Mouse (Mus musculus): ENCODE measurements around the gene Mroh2b. TPM values are rescaled to one million over a fixed set of nuclear protein-coding genes. Genes with fewer than 3 reads are reported as not detected.

Mroh2b gene
- total RNA-seq (2014; rRNA removed), result not detected in 2 replicates
- polyA plus RNA-seq (2015; fragmentation: Nextera tagmentation; extraction: Ambion mirVana), result not detected in 2 replicates

DNA sequence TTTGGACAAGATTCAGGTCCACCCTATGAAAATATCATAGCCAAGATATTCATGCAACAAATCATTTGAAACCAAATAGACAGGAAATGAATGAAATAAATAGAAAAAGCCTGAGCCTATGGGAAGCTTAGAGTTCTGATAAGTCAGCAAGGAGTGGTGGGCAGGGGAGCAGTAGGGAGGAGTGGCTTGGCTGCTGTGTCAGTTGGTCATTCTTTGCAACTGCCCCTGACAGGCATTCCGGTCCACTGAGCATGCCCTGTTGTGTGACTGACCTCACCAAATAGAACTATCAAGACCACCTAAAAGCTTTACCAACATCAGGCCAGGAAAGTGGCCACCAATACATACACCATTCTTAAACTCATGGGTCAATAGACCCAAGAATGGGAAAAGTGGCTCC, at the start of gene Mroh2b:
TSS of gene Mroh2b (plus strand) at position 301 of the 400 bp plus-strand sequence.
- TF ChIP-seq CTCF (IDR thresholded peaks at IDR 0.05; ENCODE audit: low read depth), result no peak
- Histone ChIP-seq H3K36me3 (ENCODE audit: insufficient read depth) (no peaks in the 10 kb centered on the region), H3K27me3 (ENCODE audit: insufficient read depth, low read length) (no peaks in the 10 kb centered on the region), H3K9ac (no peak within 1 kb of the TSS), H3K27ac (ENCODE audit: low read depth, low read length) (no peak within 1 kb of the TSS), H3K9me3 (ENCODE audit: low read length) (no peaks in the 10 kb centered on the region), H3K4me1 (ENCODE audit: insufficient read depth) (no peaks in the 10 kb centered on the region), H3K4me3 (ENCODE audit: low read depth, low read length) (no peak within 1 kb of the TSS), H3K4me2 (ENCODE audit: low read depth) (no peak within 1 kb of the TSS)
- no peak for DNase-seq
- WGBS, result 84% methylated on average over 1 of the region's 1 CpGs
- no peak for ATAC-seq

GRCm38 (mm10) chr15:4850015-4850414, 48.5 kb upstream of the Mroh2b start:
- H3K9ac ChIP-seq, result no peak overlapping the region
- no peaks in the 10 kb centered on the region for H3K4me1 ChIP-seq (ENCODE audit: insufficient read depth)
- ATAC-seq, result no peak
- H3K27ac ChIP-seq (ENCODE audit: low read depth, low read length), result no peak overlapping the region
- H3K36me3 ChIP-seq (ENCODE audit: insufficient read depth), result no peaks in the 10 kb centered on the region
- TF ChIP-seq CTCF (IDR thresholded peaks at IDR 0.05; ENCODE audit: low read depth), result no peak
- no peaks in the 10 kb centered on the region for H3K27me3 ChIP-seq (ENCODE audit: insufficient read depth, low read length)
- no peak overlapping the region for H3K4me3 ChIP-seq (ENCODE audit: low read depth, low read length)
- no peak overlapping the region for H3K4me2 ChIP-seq (ENCODE audit: low read depth)
- no peak for DNase-seq
- H3K9me3 ChIP-seq (ENCODE audit: low read length), result no peaks in the 10 kb centered on the region
- 88% methylated on average over 1 of the region's 1 CpGs for WGBS

DNA sequence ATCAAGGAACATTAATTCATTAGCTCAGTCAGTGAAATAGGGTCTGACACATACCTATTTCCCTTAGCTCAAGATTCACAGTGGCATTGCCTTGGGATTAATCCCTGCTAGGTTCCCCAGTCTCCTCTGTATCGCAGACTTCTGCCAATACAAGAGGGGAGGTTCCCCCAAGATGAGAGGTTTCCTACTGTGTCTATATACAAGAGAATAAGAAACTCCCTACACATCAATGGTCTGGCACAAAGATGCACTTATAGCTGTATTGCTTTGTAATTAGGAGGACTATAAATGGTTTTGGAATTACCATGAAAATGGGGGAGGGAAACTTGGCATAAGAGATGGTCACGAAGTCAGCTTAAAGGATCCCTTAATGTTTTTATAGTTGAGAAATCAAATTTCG, 3.6 kb upstream of the Mroh2b start:
- ATAC-seq, result no peak

DNA sequence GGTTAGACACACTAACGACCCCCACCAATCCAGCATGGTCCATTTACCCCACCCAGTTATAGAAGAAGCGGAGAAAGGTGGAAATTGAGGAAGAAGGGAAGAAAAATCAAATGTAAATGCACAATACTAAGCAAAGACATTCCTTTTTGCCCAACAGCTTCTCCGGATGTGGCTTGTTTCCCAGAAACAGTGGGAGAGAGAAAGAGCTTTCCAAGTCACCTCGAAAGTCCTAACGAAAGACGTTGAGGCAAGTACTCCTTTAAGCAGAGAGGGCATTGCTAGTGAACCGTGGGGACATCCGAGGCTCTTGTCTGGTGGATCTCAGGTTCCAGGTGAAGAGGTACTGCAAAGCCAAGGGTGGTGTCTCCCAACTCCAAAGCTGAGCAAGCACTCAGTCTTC, 36.2 kb downstream of the Mroh2b start:
- WGBS, result 83% methylated on average over 8 of the region's 8 CpGs
- ATAC-seq, result no peak
- no peaks in the 10 kb centered on the region for H3K9me3 ChIP-seq (ENCODE audit: low read length)

More for the DNA sequence above, 3.6 kb upstream of the Mroh2b start:
- 21% methylated on average over 3 of the region's 3 CpGs for WGBS
- H3K36me3 ChIP-seq (ENCODE audit: insufficient read depth), result no peaks in the 10 kb centered on the region
- H3K9me3 ChIP-seq (ENCODE audit: low read length), result no peaks in the 10 kb centered on the region
- no peak overlapping the region for H3K4me3 ChIP-seq (ENCODE audit: low read depth, low read length)
- no peak overlapping the region for H3K27ac ChIP-seq (ENCODE audit: low read depth, low read length)
- no peak overlapping the region for H3K9ac ChIP-seq
- H3K27me3 ChIP-seq (ENCODE audit: insufficient read depth, low read length), result no peaks in the 10 kb centered on the region
- no peak for TF ChIP-seq CTCF (IDR thresholded peaks at IDR 0.05; ENCODE audit: low read depth)
- no peak for DNase-seq
- no peaks in the 10 kb centered on the region for H3K4me1 ChIP-seq (ENCODE audit: insufficient read depth)
- no peak overlapping the region for H3K4me2 ChIP-seq (ENCODE audit: low read depth)

DNA sequence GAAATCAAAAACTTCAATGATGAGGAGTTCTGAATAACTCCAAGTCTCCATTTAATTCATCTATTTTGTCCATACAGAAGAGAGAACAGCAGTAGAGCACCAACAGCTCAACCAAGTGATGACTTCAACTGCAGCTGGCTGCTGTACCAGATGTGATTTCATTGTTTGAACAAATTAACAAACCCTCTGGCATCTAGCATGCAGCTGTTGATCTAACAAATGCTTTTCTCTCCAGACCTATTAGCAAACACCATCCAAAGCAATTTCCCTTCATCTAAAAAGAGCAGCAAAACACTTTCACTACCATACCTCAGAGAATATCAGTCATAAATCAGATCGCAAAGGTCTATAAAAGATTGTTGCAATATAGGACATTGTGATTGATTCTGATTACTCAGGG, 74.8 kb downstream of the Mroh2b start:
- H3K27me3 ChIP-seq (ENCODE audit: insufficient read depth, low read length), result no peaks in the 10 kb centered on the region
- DNase-seq (no peak), ATAC-seq (no peak)
- no peaks in the 10 kb centered on the region for H3K9me3 ChIP-seq (ENCODE audit: low read length)
- H3K4me1 ChIP-seq (ENCODE audit: insufficient read depth), result no peaks in the 10 kb centered on the region
- H3K27ac ChIP-seq (ENCODE audit: low read depth, low read length), result no peak overlapping the region
- no peak for TF ChIP-seq CTCF (IDR thresholded peaks at IDR 0.05; ENCODE audit: low read depth)
- 88% methylated on average over 1 of the region's 1 CpGs for WGBS
- H3K36me3 ChIP-seq (ENCODE audit: insufficient read depth), result no peaks in the 10 kb centered on the region
- H3K4me2 ChIP-seq (ENCODE audit: low read depth), result no peak overlapping the region
- no peak overlapping the region for H3K4me3 ChIP-seq (ENCODE audit: low read depth, low read length)
- no peak overlapping the region for H3K9ac ChIP-seq

More for the DNA sequence above, 36.2 kb downstream of the Mroh2b start:
- Histone ChIP-seq H3K27me3 (ENCODE audit: insufficient read depth, low read length) (no peaks in the 10 kb centered on the region), H3K27ac (ENCODE audit: low read depth, low read length) (no peak overlapping the region), H3K4me2 (ENCODE audit: low read depth) (no peak overlapping the region), H3K9ac (no peak overlapping the region), H3K4me1 (ENCODE audit: insufficient read depth) (no peaks in the 10 kb centered on the region), H3K4me3 (ENCODE audit: low read depth, low read length) (no peak overlapping the region), H3K36me3 (ENCODE audit: insufficient read depth) (no peaks in the 10 kb centered on the region)
- TF ChIP-seq CTCF (IDR thresholded peaks at IDR 0.05; ENCODE audit: low read depth), result no peak
- DNase-seq, result no peak

- 7% methylated on average over 2 of the region's 2 CpGs for WGBS
- ATAC-seq (peak; percentile 68), DNase-seq (no peak)
- H3K4me3 ChIP-seq (ENCODE audit: low read depth, low read length), result no peak overlapping the region
- H3K9me3 ChIP-seq (ENCODE audit: low read length), result no peaks in the 10 kb centered on the region
- TF ChIP-seq CTCF (IDR thresholded peaks at IDR 0.05; ENCODE audit: low read depth), result no peak
- no peaks in the 10 kb centered on the region for H3K4me1 ChIP-seq (ENCODE audit: insufficient read depth)
- no peaks in the 10 kb centered on the region for H3K27me3 ChIP-seq (ENCODE audit: insufficient read depth, low read length)
- H3K9ac ChIP-seq, result no peak overlapping the region
- H3K36me3 ChIP-seq (ENCODE audit: insufficient read depth), result no peaks in the 10 kb centered on the region
- H3K4me2 ChIP-seq (ENCODE audit: low read depth), result no peak overlapping the region
- no peak overlapping the region for H3K27ac ChIP-seq (ENCODE audit: low read depth, low read length)
These were observed 104.4 kb downstream of the Mroh2b start for GRCm38 (mm10) chr15:5002903-5003302.

DNA sequence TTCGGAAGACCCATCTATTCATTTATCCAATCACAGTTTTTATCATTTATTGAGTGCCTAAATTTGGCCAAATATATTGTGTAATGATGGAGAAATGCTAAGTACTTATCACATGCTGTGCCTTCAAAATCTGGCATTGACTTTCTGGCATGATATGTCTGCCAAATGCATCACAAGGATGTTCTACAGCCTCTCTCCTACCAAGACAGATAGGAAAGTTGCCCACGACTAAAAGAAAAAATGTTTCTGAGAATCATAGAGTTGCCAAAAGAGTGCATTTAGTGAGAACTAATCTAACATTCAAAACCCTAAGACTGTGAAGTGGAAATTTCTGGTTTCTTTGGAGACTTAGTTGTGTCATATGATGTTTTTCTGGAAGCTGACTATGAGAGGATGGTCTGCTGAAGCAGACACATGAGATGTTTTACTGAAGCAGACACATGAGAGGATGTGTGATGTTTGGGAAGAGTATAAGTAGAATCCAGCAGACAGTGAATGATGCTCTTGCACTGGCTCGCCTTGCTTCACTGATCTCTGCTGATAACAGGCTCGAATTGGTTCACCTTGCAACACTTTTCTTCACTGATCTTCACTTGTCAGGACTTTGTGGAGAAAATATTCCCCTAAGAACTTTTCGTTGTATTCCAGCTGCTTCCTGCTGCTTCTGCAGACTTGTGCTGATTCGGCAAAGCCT, 105.1 kb downstream of the Mroh2b start:
- Histone ChIP-seq H3K36me3 (ENCODE audit: insufficient read depth) (no peaks in the 10 kb centered on the region), H3K4me3 (ENCODE audit: low read depth, low read length) (no peak overlapping the region), H3K9ac (no peak overlapping the region), H3K9me3 (ENCODE audit: low read length) (no peaks in the 10 kb centered on the region), H3K27ac (ENCODE audit: low read depth, low read length) (no peak overlapping the region), H3K4me2 (ENCODE audit: low read depth) (no peak overlapping the region), H3K4me1 (ENCODE audit: insufficient read depth) (no peaks in the 10 kb centered on the region), H3K27me3 (ENCODE audit: insufficient read depth, low read length) (no peaks in the 10 kb centered on the region)
- DNase-seq (peak; percentile 46), ATAC-seq (peak; percentile 76)
- no peak for TF ChIP-seq CTCF (IDR thresholded peaks at IDR 0.05; ENCODE audit: low read depth)
- WGBS, result 81% methylated on average over 6 of the region's 6 CpGs

Data from forebrain, postnatal 0 days (tissue).